Mouse (Mus musculus) colon, adult 2 months (tissue): ENCODE results near the gene Gnb5. TPM values are rescaled to one million over a fixed set of nuclear protein-coding genes. Genes with fewer than 3 reads are reported as not detected.

ENCODE experiments used
- polyA plus RNA-seq: library from polyadenylated mRNA; depleted of rRNA; stranded (reverse); fragments of >200 nt; gene quantifications from 2 replicates; pipeline ENCODE4 v1.2.3, GENCODE M21; 2012; rRNA removed

Gene Gnb5
- polyA plus RNA-seq: 13.8 and 17.4 TPM in 2 replicates

DNA sequence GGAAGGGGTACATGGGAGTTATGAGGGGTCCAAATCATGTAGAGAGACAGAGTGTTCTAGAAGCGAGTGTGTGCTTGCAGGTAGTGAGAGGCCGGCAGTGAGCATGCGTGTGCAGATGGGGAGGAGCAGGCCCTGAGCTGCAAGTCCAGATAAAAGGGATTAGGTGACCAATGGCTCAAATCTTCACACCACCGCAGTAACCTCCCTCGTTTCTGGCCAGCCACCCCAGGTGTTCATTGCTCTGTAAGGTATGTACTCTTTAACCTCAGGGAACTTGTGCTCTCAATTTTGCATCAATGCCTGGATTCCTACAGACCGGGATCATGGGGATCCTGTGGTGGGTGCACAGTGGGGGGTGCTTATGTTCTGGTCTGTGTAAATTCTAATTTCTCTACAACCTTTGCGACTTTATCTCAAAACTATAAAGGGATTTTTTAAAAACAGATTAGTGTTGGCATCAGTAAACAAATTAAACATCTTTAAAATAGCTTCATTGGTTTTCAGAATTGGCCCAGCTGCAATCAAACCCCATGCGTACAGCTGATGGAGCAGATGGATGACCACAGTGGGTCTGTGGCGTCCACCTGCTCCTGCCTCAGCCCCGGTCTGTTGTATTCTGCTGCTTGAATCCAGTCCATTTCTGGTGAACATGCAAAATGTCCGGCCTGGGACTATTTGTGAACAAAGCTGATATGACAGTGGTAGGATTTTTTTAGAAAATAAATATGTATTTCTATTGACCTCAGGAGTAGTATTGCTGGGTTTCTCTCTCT, at the start of gene Gnb5:
Gene Gnb5, plus strand, starts transcription at position 163 of the 773 bp plus-strand sequence.

DNA sequence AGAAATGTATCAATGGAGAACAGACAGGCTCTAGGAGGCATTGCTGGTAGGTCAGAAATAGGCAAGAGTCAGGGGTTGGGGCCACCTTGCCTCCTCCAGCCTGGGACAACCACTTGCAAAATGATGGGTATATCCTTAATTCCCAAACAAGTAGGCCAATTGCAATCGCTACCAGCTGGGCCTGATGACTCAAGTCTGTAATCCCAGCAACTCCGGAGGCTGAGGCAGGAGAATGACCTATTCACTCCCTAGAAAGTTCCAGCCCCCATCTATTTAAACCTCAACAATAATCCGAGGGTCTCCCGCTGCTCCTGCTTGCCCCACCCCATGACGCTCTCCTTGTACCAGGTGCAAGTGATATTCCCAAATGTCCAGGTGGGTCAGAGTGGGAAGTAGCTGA, 41.4 kb downstream of the Gnb5 start, which contains the start of gene Bcl2l10:
Gene Bcl2l10, plus strand, starts transcription at position 301 of the 400 bp plus-strand sequence.

Other genes with a start within 250 kb of the Gnb5 start
- 1.3 and 1.9 TPM in 2 replicates for gene Myo5a, start 235.3 kb upstream of the Gnb5 start, polyA plus RNA-seq
- 64.1 and 71.4 TPM in 2 replicates for gene Myo5c, start 74.3 kb upstream of the Gnb5 start, polyA plus RNA-seq
- gene Bcl2l10, start 41.5 kb downstream of the Gnb5 start, polyA plus RNA-seq: not detected in 2 replicates
- gene Mapk6, start 103.7 kb downstream of the Gnb5 start, polyA plus RNA-seq: 23.8 and 36.8 TPM in 2 replicates
- 3.1 and 3.4 TPM in 2 replicates for gene Leo1, start 135.2 kb downstream of the Gnb5 start, polyA plus RNA-seq